Mouse (Mus musculus) liver, embryonic 13.5 days (tissue): Measurements from ENCODE around the gene Fosl2. TPM values are rescaled to one million over a fixed set of nuclear protein-coding genes. Genes with fewer than 3 reads are reported as not detected.

Experiments used
- polyA plus RNA-seq: library from polyadenylated mRNA; unstranded; fragments of >200 nt; fragmentation: Nextera tagmentation; extraction: Ambion mirVana; gene quantifications from 2 replicates; pipeline ENCODE4 v1.2.1, GENCODE M21; 2015

Gene Fosl2
- polyA plus RNA-seq, 1 experiment from 2014 or later, result 0.35 TPM

Other genes starting within 250 kb of the Fosl2 start
- not detected in 2 replicates for gene Plb1, start 96.9 kb downstream of the Fosl2 start, polyA plus RNA-seq